Mouse (Mus musculus): Measurements from ENCODE around the gene Lrfn2.

Gene Lrfn2

GRCm38 (mm10) chr17:48963740-48964139 is 31.6 kb downstream of the Lrfn2 start:
- DNase-seq (ENCODE audit: low spot score in 2 of 2): no peak

- DNase-seq (ENCODE audit: low spot score in 2 of 2): peak in 1 of 2 experiments; percentile 25
Observed at GRCm38 (mm10) chr17:48968304-48968703, 36.1 kb downstream of the Lrfn2 start.

- DNase-seq (ENCODE audit: low spot score in 2 of 2): no peak
Observed at GRCm38 (mm10) chr17:48971296-48971695, 39.1 kb downstream of the Lrfn2 start.

- no peak for DNase-seq (ENCODE audit: low spot score in 2 of 2)
Observed at GRCm38 (mm10) chr17:48972866-48973265, 40.7 kb downstream of the Lrfn2 start.

GRCm38 (mm10) chr17:48973394-48973793 is 41.2 kb downstream of the Lrfn2 start:
- no peak for DNase-seq (ENCODE audit: low spot score in 2 of 2)

- no peak for DNase-seq (ENCODE audit: low spot score in 2 of 2)
Observed at GRCm38 (mm10) chr17:48975055-48975454, 42.9 kb downstream of the Lrfn2 start.

- peak; percentile 69 to 81 for DNase-seq (ENCODE audit: low spot score in 2 of 2)
Observed at GRCm38 (mm10) chr17:48976611-48977022, 44.4 kb downstream of the Lrfn2 start.

GRCm38 (mm10) chr17:48995256-48995993 is 63.2 kb downstream of the Lrfn2 start:
- no peak for DNase-seq (ENCODE audit: low spot score in 2 of 2)

- no peak for DNase-seq (ENCODE audit: low spot score in 2 of 2)
Observed at GRCm38 (mm10) chr17:48999463-49000227, 67.5 kb downstream of the Lrfn2 start.

GRCm38 (mm10) chr17:49009384-49010073 is 77.3 kb downstream of the Lrfn2 start:
- no peak for DNase-seq (ENCODE audit: low spot score in 2 of 2)

GRCm38 (mm10) chr17:49013876-49014600 is 81.9 kb downstream of the Lrfn2 start:
- DNase-seq (ENCODE audit: low spot score in 2 of 2): peak; percentile 56 to 64

- no peak for DNase-seq (ENCODE audit: low spot score in 2 of 2)
Observed at GRCm38 (mm10) chr17:49015368-49015767, 83.2 kb downstream of the Lrfn2 start.

- no peak for DNase-seq (ENCODE audit: low spot score in 2 of 2)
Observed at GRCm38 (mm10) chr17:49016229-49016628, 84.0 kb downstream of the Lrfn2 start.

GRCm38 (mm10) chr17:49017438-49018415 is 85.5 kb downstream of the Lrfn2 start:
- no peak for DNase-seq (ENCODE audit: low spot score in 2 of 2)

- DNase-seq (ENCODE audit: low spot score in 2 of 2): no peak
Observed at GRCm38 (mm10) chr17:49018774-49019488, 86.8 kb downstream of the Lrfn2 start.

GRCm38 (mm10) chr17:49029556-49030268 is 97.5 kb downstream of the Lrfn2 start:
- DNase-seq (ENCODE audit: low spot score in 2 of 2): peak; percentile 50 to 61

- peak; percentile 34 to 58 for DNase-seq (ENCODE audit: low spot score in 2 of 2)
Observed at GRCm38 (mm10) chr17:49030269-49030615, 98.1 kb downstream of the Lrfn2 start.

- DNase-seq (ENCODE audit: low spot score in 2 of 2): no peak
Observed at GRCm38 (mm10) chr17:49030841-49031240, 98.7 kb downstream of the Lrfn2 start.

- no peak for DNase-seq (ENCODE audit: low spot score in 2 of 2)
Observed at GRCm38 (mm10) chr17:49031790-49032189, 99.6 kb downstream of the Lrfn2 start.
